Mouse (Mus musculus) embryonic facial prominence, embryonic 15.5 days (tissue): ENCODE data around the gene Rassf9. TPM values are rescaled to one million over a fixed set of nuclear protein-coding genes. Genes with fewer than 3 reads are reported as not detected.

ENCODE experiments used
- ATAC-seq: fragments of 200-750 bp; cut with Nextera tagmentation; 2 replicates; pipeline ENCODE4 v1.8.0; 2017; ENCODE audit warnings: low read depth, moderate TSS enrichment; ENCODE audit not compliant: insufficient number of reproducible peaks, low FRiP score, low TSS enrichment
- H3K27ac ChIP-seq: fragments of 300-500 bp; sonication (generic); replicated peaks from 2 replicates; pipeline ENCODE4 v1.5.1; 2015; ENCODE audit warnings: mild to moderate bottlenecking, inconsistent platforms
- H3K27me3 ChIP-seq: fragments of 300-500 bp; sonication (generic); 2 replicates; pipeline ENCODE4 v1.6.1; 2015; ENCODE audit warnings: inconsistent platforms
- H3K36me3 ChIP-seq: fragments of 300-500 bp; sonication (generic); 2 replicates; pipeline ENCODE4 v1.6.1; 2015; ENCODE audit warnings: mild to moderate bottlenecking, inconsistent platforms
- H3K4me1 ChIP-seq: fragments of 300-500 bp; sonication (generic); 2 replicates; pipeline ENCODE4 v1.6.1; 2015; ENCODE audit warnings: inconsistent platforms
- H3K4me2 ChIP-seq: fragments of 300-500 bp; sonication (generic); replicated peaks from 2 replicates; pipeline ENCODE4 v1.6.1; 2015; ENCODE audit warnings: mild to moderate bottlenecking, inconsistent platforms
- H3K4me3 ChIP-seq: fragments of 300-500 bp; sonication (generic); replicated peaks from 2 replicates; pipeline ENCODE4 v1.5.1; 2015; ENCODE audit warnings: mild to moderate bottlenecking, inconsistent platforms
- H3K9ac ChIP-seq: fragments of 300-500 bp; sonication (generic); 2 replicates; pipeline ENCODE4 v1.6.1; 2015; ENCODE audit warnings: inconsistent platforms
- H3K9me3 ChIP-seq: fragments of 300-500 bp; sonication (generic); replicated peaks from 2 replicates; pipeline ENCODE4 v1.6.1; 2016; ENCODE audit warnings: inconsistent platforms
- WGBS: fragments of 180-500 bp; shearing (Covaris S2); methylation state at CpG from one replicate; pipeline ENCODE4 v1.1.7; 2015; 5-methylcytosine and 5-hydroxymethylcytosine counted together
- polyA plus RNA-seq: library from polyadenylated mRNA; unstranded; fragments of >200 nt; fragmentation: Nextera tagmentation; extraction: Ambion mirVana; gene quantifications from 2 replicates; pipeline ENCODE4 v1.2.1, GENCODE M21; 2015

The Rassf9 gene
- polyA plus RNA-seq, 1 experiment from 2014 or later: 6.4 TPM

- WGBS: 33% methylated on average over 2 of the region's 2 CpGs
- Histone ChIP-seq H3K9ac (no peak overlapping the region), H3K9me3 (no peaks in the 10 kb centered on the region), H3K4me2 (no peak overlapping the region), H3K4me3 (no peak overlapping the region), H3K27me3 (no peaks in the 10 kb centered on the region), H3K4me1 (0 out of 2 replicates have a peak, but pooled peaks cover 3% of the 10 kb centered on the region), H3K27ac (no peak overlapping the region), H3K36me3 (no peaks in the 10 kb centered on the region)
- ATAC-seq: peak; percentile 67; the same call in 1 of the 2 replicates
These were observed 82.3 kb downstream of the Rassf9 start for GRCm38 (mm10) chr10:102594306-102594705.

Other genes starting within 250 kb of the Rassf9 start
- gene Nts, start 21.7 kb upstream of the Rassf9 start, polyA plus RNA-seq: 7.6 and 8.6 TPM in 2 replicates